Mouse (Mus musculus) liver, postnatal 0 days (tissue): ENCODE results near the gene Uso1.

Source experiments
- CTCF ChIP-seq: sonication (generic); IDR thresholded peaks from 2 replicates; pipeline ENCODE4 v1.5.1; 2016; ENCODE audit warnings: antibody characterized with exemption, low read depth
- EP300 ChIP-seq: IDR thresholded peaks from 2 replicates; pipeline ENCODE4 v1.6.1; 2016; ENCODE audit warnings: antibody characterized with exemption, low read depth, mild to moderate bottlenecking

DNA sequence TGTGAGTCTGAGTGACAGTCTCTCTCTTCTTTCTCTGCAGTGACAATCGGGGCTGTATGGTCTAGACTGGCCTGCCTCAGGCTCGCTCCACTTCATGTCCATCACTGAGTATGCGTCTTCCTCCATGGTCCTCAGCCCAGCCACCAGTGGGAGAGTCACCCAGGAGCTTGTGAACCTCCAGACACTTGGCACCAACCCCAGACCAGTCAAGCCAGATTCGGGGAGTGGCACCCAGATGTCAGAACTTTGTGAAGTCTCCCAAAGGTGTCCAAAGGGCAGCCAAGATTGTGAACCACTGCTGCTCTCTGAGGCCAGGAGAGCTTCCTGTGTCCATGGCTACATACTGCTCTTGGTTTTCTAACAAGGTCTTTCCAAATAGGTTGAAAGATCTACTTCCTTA is 74.5 kb downstream of the Uso1 start:
- no peak for TF ChIP-seq EP300
- no peak for TF ChIP-seq CTCF
